Mouse (Mus musculus) olfactory bulb, adult 2 months (tissue): Measurements from ENCODE around the gene Hist1h2ae. TPM values are rescaled to one million over a fixed set of nuclear protein-coding genes. Genes with fewer than 3 reads are reported as not detected.
"Not testable (repeated sequence)": the region's sequence is repeated elsewhere in the genome, so short reads cannot be mapped to it uniquely, and the experiment has no call there.

ENCODE experiments used
- H3K27ac ChIP-seq: fragments of 200-500 bp; 2 replicates; pipeline ENCODE4 v1.5.1; 2012; ENCODE audit warnings: low read depth, low read length; ENCODE audit not compliant: insufficient read depth
- H3K4me1 ChIP-seq: fragments of 200-500 bp; 2 replicates; pipeline ENCODE4 v1.6.1; 2012; ENCODE audit warnings: low read length; ENCODE audit not compliant: control insufficient read depth, insufficient read depth
- H3K4me3 ChIP-seq: fragments of 200-500 bp; 2 replicates; pipeline ENCODE4 v1.5.1; 2012; ENCODE audit warnings: mild to moderate bottlenecking, low read depth, low read length, moderate library complexity; ENCODE audit not compliant: insufficient read depth
- CTCF ChIP-seq: fragments of 200-500 bp; IDR thresholded peaks from 2 replicates; pipeline ENCODE4 v1.5.1; 2012; ENCODE audit warnings: low read depth, mild to moderate bottlenecking, low read length, moderate library complexity; ENCODE audit not compliant: insufficient read depth
- POLR2A ChIP-seq: fragments of 200-500 bp; IDR thresholded peaks from 2 replicates; pipeline ENCODE4 v1.6.1; 2012; ENCODE audit warnings: mild to moderate bottlenecking, low read depth, low read length, moderate library complexity; ENCODE audit not compliant: insufficient read depth
- WGBS: fragments of 180-500 bp; shearing (Covaris S2); methylation state at CpG from one replicate; pipeline ENCODE4 v1.1.7; 2018; 5-methylcytosine and 5-hydroxymethylcytosine counted together
- polyA plus RNA-seq: library from polyadenylated mRNA; stranded (reverse); fragments of >200 nt; gene quantifications from 2 replicates; pipeline ENCODE4 v1.2.4, GENCODE M21; 2012; ENCODE audit warnings: low replicate concordance; ENCODE audit not compliant: missing spikeins, insufficient read depth, insufficient read length

Hist1h2ae gene
- polyA plus RNA-seq, 1 experiment: not detected

DNA sequence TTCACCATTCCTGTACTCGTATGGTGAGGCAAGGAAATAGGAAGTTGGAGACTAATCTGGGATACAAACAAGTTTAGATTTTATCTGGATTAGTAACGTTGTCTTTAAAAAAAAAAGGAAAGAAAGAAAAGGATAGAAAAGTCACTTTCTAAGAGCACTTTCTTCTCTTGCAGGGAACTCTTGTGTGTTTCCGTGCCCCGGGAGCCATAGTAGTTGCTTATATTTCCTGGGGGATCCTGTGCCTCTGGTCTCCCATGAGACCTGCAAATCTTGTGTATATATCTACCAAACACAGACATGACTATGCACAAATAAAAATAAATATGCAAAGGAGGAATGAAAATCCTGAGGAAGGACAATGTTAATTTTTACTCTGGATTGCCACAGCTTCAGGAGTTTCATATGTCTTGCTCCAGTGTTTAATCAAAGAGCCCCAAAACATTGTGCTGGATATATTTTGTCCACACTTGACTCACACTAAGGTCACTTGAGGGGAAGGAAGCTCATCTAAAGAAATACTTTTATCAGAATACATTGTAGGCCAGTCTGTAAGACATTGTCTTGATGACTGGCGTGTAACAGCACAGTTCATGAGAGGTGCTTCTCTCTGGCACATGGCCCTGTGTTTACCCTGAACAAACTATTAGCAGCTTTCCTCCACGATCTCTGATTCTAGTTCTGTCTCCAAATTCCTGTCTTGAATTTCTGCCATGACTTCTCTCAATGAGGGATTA lies 6.1 kb upstream of the Hist1h2ae start:
- H3K4me1 ChIP-seq: peaks cover 6% of the 10 kb centered on the region
- 52% methylated on average over 6 of the region's 6 CpGs for WGBS
- TF ChIP-seq CTCF (no peak), POLR2A (no peak)
- no peak overlapping the region for H3K4me3 ChIP-seq
- H3K27ac ChIP-seq: no peak overlapping the region

DNA sequence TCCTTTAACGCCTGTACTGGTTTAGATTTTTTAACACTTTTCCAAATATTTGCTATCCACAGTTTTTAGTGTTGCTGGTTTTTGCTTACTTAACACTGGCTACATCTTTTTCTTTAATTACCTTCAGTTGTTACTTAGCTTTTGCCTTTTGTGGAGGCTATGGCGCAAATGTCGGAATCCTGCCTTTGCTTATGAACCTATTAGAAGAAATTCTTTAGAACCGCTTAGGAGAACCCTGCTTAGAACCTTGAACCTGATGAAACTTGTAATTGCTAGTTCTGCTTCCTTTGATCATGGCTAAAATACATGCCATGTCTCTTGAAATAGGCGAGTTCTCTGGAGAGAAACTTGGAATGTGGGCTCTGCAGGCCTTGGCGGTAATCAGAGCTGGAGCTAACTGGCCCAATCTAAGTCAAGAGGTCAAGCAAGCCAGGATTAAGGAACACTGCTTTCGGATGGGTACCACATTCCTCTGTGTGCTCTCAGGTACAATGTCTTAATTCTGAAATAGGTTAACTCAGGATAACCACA lies 5.4 kb upstream of the Hist1h2ae start:
- no peak for TF ChIP-seq CTCF
- no peak for TF ChIP-seq POLR2A
- Histone ChIP-seq H3K4me3 (peak overlapping the region; percentile 14; the same call in 1 of the 2 replicates), H3K4me1 (peaks cover 6% of the 10 kb centered on the region), H3K27ac (no peak overlapping the region)
- WGBS: 26% methylated on average over 7 of the region's 7 CpGs

DNA sequence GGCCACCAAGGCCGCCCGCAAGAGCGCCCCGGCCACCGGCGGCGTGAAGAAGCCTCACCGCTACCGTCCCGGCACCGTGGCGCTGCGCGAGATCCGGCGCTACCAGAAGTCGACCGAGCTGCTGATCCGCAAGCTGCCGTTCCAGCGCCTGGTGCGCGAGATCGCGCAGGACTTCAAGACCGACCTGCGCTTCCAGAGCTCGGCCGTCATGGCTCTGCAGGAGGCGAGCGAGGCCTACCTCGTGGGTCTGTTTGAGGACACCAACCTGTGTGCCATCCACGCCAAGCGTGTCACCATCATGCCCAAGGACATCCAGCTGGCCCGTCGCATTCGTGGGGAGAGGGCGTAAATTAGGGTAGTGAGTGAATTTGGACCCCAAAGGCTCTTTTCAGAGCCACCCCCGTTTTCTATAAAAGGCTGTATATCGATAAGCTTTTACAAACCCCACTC lies 4.9 kb upstream of the Hist1h2ae start:
- Histone ChIP-seq H3K27ac (peak overlapping the region; percentile 82), H3K4me3 (peak overlapping the region; percentile 67)
- WGBS: 2% methylated on average over 15 of the region's 40 CpGs
- H3K4me1 ChIP-seq: not testable (repeated sequence)

- H3K27ac ChIP-seq: peak within 1 kb of the TSS; percentile 82
- H3K4me1 ChIP-seq: peaks cover 6% of the 10 kb centered on the region
- peak within 1 kb of the TSS; percentile 67 for H3K4me3 ChIP-seq
- under 1% methylated on average over 18 of the region's 18 CpGs for WGBS
- no peak for TF ChIP-seq POLR2A
- TF ChIP-seq CTCF: no peak
Observed at GRCm38 (mm10) chr13:23575271-23575851, 4.3 kb upstream of the Hist1h2ae start, which contains the start of gene Hist1h3d. Hist1h3d (plus strand) TSS chr13:23575763.

DNA sequence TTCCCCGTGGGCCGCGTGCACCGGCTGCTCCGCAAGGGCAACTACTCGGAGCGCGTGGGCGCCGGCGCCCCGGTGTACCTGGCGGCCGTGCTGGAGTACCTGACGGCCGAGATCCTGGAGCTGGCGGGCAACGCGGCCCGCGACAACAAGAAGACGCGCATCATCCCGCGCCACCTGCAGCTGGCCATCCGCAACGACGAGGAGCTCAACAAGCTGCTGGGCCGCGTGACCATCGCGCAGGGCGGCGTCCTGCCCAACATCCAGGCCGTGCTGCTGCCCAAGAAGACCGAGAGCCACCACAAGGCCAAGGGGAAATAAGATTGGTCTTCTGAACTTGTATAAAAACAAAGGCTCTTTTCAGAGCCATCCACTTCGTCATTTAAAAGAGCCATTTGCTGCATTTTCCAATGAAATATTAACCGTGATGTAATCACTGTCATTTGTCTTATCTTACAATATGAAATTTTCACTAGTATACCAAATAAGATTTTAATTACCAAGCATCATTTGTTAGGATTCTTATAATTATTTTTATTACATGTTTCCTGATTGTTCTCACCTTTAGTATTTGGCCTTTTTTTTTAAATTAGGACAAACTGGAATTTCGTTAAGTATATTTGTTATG lies 3.6 kb upstream of the Hist1h2ae start:
- Histone ChIP-seq H3K27ac (peak overlapping the region; percentile 67; the same call in 1 of the 2 replicates), H3K4me3 (peak overlapping the region; percentile 56)
- WGBS: under 1% methylated on average over 16 of the region's 39 CpGs
- H3K4me1 ChIP-seq: not testable (repeated sequence)

GRCm38 (mm10) chr13:23573898-23574524 lies 3.0 kb upstream of the Hist1h2ae start, which contains the start of the genes Hist1h2bf and Hist1h2ad:
Hist1h2bf (minus strand) TSS chr13:23574196.
Hist1h2ad (plus strand) TSS chr13:23574381.
- Histone ChIP-seq H3K4me3 (peak within 1 kb of the TSS; percentile 56), H3K27ac (peak within 1 kb of the TSS; percentile 95)
- not testable (repeated sequence) for H3K4me1 ChIP-seq
- under 1% methylated on average over 42 of the region's 42 CpGs for WGBS

DNA sequence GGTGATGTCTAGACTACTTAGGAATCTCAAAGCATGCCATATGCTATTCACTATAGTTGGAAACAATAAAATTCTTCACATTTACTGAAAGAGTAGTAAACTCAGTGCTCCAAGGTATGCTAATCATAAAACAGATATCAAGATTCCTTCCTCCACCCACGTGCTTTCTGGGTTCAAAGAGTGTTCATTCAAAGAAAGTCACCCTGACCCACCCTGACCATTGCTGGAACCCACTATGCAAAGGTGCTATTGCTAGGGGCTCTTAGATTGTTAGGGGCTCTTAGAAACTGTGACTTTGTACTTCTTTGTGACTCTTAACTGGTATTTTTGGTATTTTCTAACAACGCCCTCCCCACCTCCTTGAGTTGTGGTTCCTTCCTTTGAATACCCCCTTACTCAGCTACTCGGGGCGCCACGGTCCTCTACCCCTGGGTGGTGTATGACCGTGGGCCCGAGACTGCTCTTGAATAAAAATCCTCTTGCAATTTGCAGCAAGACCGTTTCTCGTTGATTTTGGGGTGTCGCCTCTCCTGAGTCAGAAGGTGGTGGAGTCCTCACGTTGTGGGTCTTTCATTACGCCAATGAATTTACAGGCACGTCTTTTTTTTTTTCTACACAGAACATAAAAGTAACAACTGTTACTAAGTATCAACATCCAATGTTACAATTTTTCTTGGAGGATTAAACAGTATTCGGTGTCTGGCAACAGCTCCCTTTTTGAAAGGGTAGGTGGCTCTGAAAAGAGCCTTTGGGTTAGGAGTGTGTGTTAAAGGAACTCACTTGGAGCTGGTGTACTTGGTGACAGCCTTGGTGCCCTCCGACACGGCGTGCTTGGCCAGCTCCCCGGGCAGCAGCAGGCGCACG lies 2.2 kb upstream of the Hist1h2ae start:
- not testable (repeated sequence) for H3K4me1 ChIP-seq
- 4% methylated on average over 20 of the region's 20 CpGs for WGBS
- peak overlapping the region; percentile 95 for H3K27ac ChIP-seq
- H3K4me3 ChIP-seq: peak overlapping the region; percentile 56

GRCm38 (mm10) chr13:23572218-23573033 lies 1.4 kb upstream of the Hist1h2ae start:
- no peak overlapping the region for H3K4me3 ChIP-seq
- WGBS: 25% methylated on average over 2 of the region's 2 CpGs
- no peak for TF ChIP-seq CTCF
- TF ChIP-seq POLR2A: no peak
- peaks cover 6% of the 10 kb centered on the region for H3K4me1 ChIP-seq
- no peak overlapping the region for H3K27ac ChIP-seq

DNA sequence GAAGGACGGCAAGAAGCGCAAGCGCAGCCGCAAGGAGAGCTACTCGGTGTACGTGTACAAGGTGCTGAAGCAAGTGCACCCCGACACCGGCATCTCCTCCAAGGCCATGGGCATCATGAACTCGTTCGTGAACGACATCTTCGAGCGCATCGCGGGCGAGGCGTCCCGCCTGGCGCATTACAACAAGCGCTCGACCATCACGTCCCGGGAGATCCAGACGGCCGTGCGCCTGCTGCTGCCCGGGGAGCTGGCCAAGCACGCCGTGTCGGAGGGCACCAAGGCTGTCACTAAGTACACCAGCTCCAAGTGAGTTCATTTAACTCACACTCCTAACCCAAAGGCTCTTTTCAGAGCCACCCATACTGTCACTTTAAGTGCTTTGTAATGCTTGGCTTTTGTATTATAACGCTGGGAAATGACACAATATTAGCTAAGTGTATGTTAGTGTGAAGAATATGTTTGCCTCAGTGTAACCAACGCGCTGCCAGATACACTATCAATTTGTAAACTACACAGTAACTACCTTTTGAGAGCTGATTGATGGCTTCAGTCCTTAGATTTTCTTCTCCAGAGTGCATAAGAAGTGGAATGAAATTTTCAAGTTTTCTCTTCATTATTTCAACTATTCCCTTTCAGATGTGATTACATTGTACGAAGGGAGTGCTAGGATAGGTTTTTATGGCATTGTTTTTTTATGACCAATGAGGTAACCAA lies 641 bp upstream of the Hist1h2ae start:
- Histone ChIP-seq H3K27ac (peak overlapping the region; percentile 96), H3K4me3 (peak overlapping the region; percentile 54)
- not testable (repeated sequence) for H3K4me1 ChIP-seq
- under 1% methylated on average over 17 of the region's 34 CpGs for WGBS

GRCm38 (mm10) chr13:23570261-23571021 lies 579 bp downstream of the Hist1h2ae start:
- peak overlapping the region; percentile 89 for H3K27ac ChIP-seq
- WGBS: under 1% methylated on average over 27 of the region's 41 CpGs
- H3K4me1 ChIP-seq: not testable (repeated sequence)

More at GRCm38 (mm10) chr13:23570261-23571021, 579 bp downstream of the Hist1h2ae start:
- H3K4me3 ChIP-seq: peak overlapping the region; percentile 52
